15 mouse cellular contexts compared by ENCODE assay signal in genomic region chr8:83423032-83423825, GRCm38 (mm10). TPM values are rescaled to one million over a fixed set of nuclear protein-coding genes. Genes with fewer than 3 reads are reported as not detected.
DNase-seq lines count a peak whose midpoint lies in the region; ATAC-seq and TF ChIP-seq lines count a peak whose summit lies in the region.
"Had no signal": no experiment of that assay in that cellular context is flagged by ENCODE, and none has a peak within 500 bp of the region (broad histone marks: within the 10 kb centered on the region; RNA-seq: fewer than 3 reads in every experiment).

No protein-coding gene starts in this region.

- H3K27me3 ChIP-seq in intestine, embryonic 15.5 days (replicated peaks): no peaks in the 10 kb centered on the region
- H3K27me3 ChIP-seq in intestine, postnatal 0 days (replicated peaks; ENCODE audit: control insufficient read depth, insufficient read depth, low read length): no peaks in the 10 kb centered on the region
- H3K27me3 ChIP-seq in liver, embryonic 16.5 days (ENCODE audit: control insufficient read depth, insufficient read depth, low read depth, low read length): no peaks in the 10 kb centered on the region
- H3K27me3 ChIP-seq: limb, embryonic 13.5 days; neural tube, embryonic 13.5 days had no signal

- no peak overlapping the region for H3K9ac ChIP-seq in intestine, embryonic 15.5 days
- no peak overlapping the region for H3K9ac ChIP-seq in intestine, postnatal 0 days (ENCODE audit: low read depth, low read length)
- H3K9ac ChIP-seq in liver, embryonic 16.5 days (ENCODE audit: low read depth, low read length): peak overlapping the region; percentile 38
- H3K9ac ChIP-seq: limb, embryonic 13.5 days; neural tube, embryonic 13.5 days had no signal

- 79% methylated on average over 13 of the region's 13 CpGs for WGBS in intestine, embryonic 15.5 days
- 77% methylated on average over 13 of the region's 13 CpGs for WGBS in intestine, postnatal 0 days
- 26% methylated on average over 13 of the region's 13 CpGs for WGBS in liver, embryonic 16.5 days (ENCODE audit: insufficient replicate concordance)

- H3K4me1 ChIP-seq in intestine, embryonic 15.5 days (replicated peaks): no peaks in the 10 kb centered on the region
- no peaks in the 10 kb centered on the region for H3K4me1 ChIP-seq in intestine, postnatal 0 days (replicated peaks; ENCODE audit: control insufficient read depth, insufficient read depth, low read length)
- peaks cover 57% of the 10 kb centered on the region for H3K4me1 ChIP-seq in liver, embryonic 16.5 days (ENCODE audit: control insufficient read depth, low read depth, low read length)
- H3K4me1 ChIP-seq: limb, embryonic 13.5 days had no signal

- no peaks in the 10 kb centered on the region for H3K36me3 ChIP-seq in intestine, embryonic 15.5 days
- no peaks in the 10 kb centered on the region for H3K36me3 ChIP-seq in intestine, postnatal 0 days (ENCODE audit: control insufficient read depth, insufficient read depth)
- no peaks in the 10 kb centered on the region for H3K36me3 ChIP-seq in liver, embryonic 16.5 days (ENCODE audit: control insufficient read depth, insufficient read depth)
- H3K36me3 ChIP-seq: limb, embryonic 13.5 days; neural tube, embryonic 13.5 days had no signal

- DNase-seq in MEL-GATA-1-ER (ENCODE audit: extremely low read depth, low read depth): peak; percentile 91
- DNase-seq in right cerebral cortex, postnatal 36 days (ENCODE audit: low spot score in 2 of 2): no peak
- no peak for DNase-seq in heart, postnatal 4 days
- DNase-seq in adrenal gland, postnatal 14 days: no peak
- DNase-seq: gastrocnemius, postnatal 25 days; heart, postnatal 10 days; thymus, postnatal 4 days had no signal

- H3K4me3 ChIP-seq in intestine, embryonic 15.5 days (replicated peaks): no peak overlapping the region
- H3K4me3 ChIP-seq in intestine, postnatal 0 days (ENCODE audit: low read depth, low read length): no peak overlapping the region
- peak overlapping the region; percentile 27 for H3K4me3 ChIP-seq in liver, embryonic 16.5 days (ENCODE audit: low read depth, low read length)
- H3K4me3 ChIP-seq: limb, embryonic 13.5 days; neural tube, embryonic 13.5 days had no signal

- H3K9me3 ChIP-seq in intestine, embryonic 15.5 days: no peaks in the 10 kb centered on the region
- no peaks in the 10 kb centered on the region for H3K9me3 ChIP-seq in intestine, postnatal 0 days (ENCODE audit: control insufficient read depth)
- no peaks in the 10 kb centered on the region for H3K9me3 ChIP-seq in liver, embryonic 16.5 days (replicated peaks; ENCODE audit: control insufficient read depth, low read length)
- H3K9me3 ChIP-seq: limb, embryonic 13.5 days; neural tube, embryonic 13.5 days had no signal

- peak; percentile 62; the same call in 1 of the 2 replicates for ATAC-seq in intestine, embryonic 15.5 days
- no peak for ATAC-seq in intestine, postnatal 0 days
- peak; percentile 52; the same call in 1 of the 2 replicates for ATAC-seq in granulocyte monocyte progenitor cell, adult 5-6 weeks (replicated peaks; ENCODE audit: poor library complexity, severe bottlenecking)
- ATAC-seq in liver, embryonic 16.5 days (ENCODE audit: low read depth): peak; percentile 92

- no peak overlapping the region for H3K27ac ChIP-seq in intestine, embryonic 15.5 days
- no peak overlapping the region for H3K27ac ChIP-seq in intestine, postnatal 0 days (ENCODE audit: low read depth, low read length)
- peak overlapping the region; percentile 93 for H3K27ac ChIP-seq in liver, embryonic 16.5 days (ENCODE audit: low read length)
- H3K27ac ChIP-seq: kidney, postnatal 0 days; limb, embryonic 13.5 days; neural tube, embryonic 13.5 days had no signal

- no peak overlapping the region for H3K4me2 ChIP-seq in intestine, embryonic 15.5 days (replicated peaks)
- H3K4me2 ChIP-seq in intestine, postnatal 0 days (replicated peaks; ENCODE audit: low read depth): no peak overlapping the region
- peak overlapping the region; percentile 51 for H3K4me2 ChIP-seq in liver, embryonic 16.5 days (ENCODE audit: low read depth, low read length)
- H3K4me2 ChIP-seq: limb, embryonic 13.5 days; midbrain, embryonic 11.5 days; neural tube, embryonic 13.5 days had no signal

- no peak for TF ChIP-seq CTCF in intestine, postnatal 0 days (IDR thresholded peaks at IDR 0.05; ENCODE audit: low read depth)

RNA-seq across cellular contexts. Expression of gene Clgn, which starts 33.6 kb away (rescaled TPM):
- polyA plus RNA-seq in intestine, embryonic 15.5 days (2015; fragmentation: Nextera tagmentation; extraction: Ambion mirVana): 0.48 and 0.55 TPM in 2 replicates
- polyA plus RNA-seq in intestine, postnatal 0 days (2015; fragmentation: Nextera tagmentation; extraction: Ambion mirVana): 0.13 and 0.18 TPM in 2 replicates
- not detected in 2 replicates for total RNA-seq in granulocyte monocyte progenitor cell, adult 5-6 weeks (2014; fragmentation: Nextera tagmentation)
- total RNA-seq in granulocyte monocyte progenitor cell, adult 5-6 weeks (2017): not detected in 2 replicates
- 0.20 and 0.30 TPM in 2 replicates for polyA plus RNA-seq in liver, embryonic 16.5 days (2015; fragmentation: Nextera tagmentation; extraction: Ambion mirVana)
- not detected for total RNA-seq in heart, postnatal 4 days (2021)
- 0.15 and 0.94 TPM in 2 replicates for total RNA-seq in adrenal gland, postnatal 14 days (2021)
- total RNA-seq: gastrocnemius, postnatal 25 days; heart, postnatal 10 days had no signal

RNA-seq across cellular contexts. Expression of gene Scoc, which starts 35.0 kb away (rescaled TPM):
- 96.0 and 117 TPM in 2 replicates for polyA plus RNA-seq in intestine, embryonic 15.5 days (2015; fragmentation: Nextera tagmentation; extraction: Ambion mirVana)
- polyA plus RNA-seq in intestine, postnatal 0 days (2015; fragmentation: Nextera tagmentation; extraction: Ambion mirVana): 90.6 and 97.8 TPM in 2 replicates
- total RNA-seq in granulocyte monocyte progenitor cell, adult 5-6 weeks (2014; fragmentation: Nextera tagmentation): 35.8 and 47.8 TPM in 2 replicates
- total RNA-seq in granulocyte monocyte progenitor cell, adult 5-6 weeks (2017): 26.2 and 34.8 TPM in 2 replicates
- polyA plus RNA-seq in liver, embryonic 16.5 days (2015; fragmentation: Nextera tagmentation; extraction: Ambion mirVana): 45.7 and 52.9 TPM in 2 replicates
- total RNA-seq in heart, postnatal 4 days (2021): 10 to 100 TPM; 49.1 to 54.0 TPM
- 59.0 and 69.6 TPM in 2 replicates for total RNA-seq in adrenal gland, postnatal 14 days (2021)
